Mouse (Mus musculus) gastrocnemius, adult 2 months (tissue): ENCODE data around the gene Hist2h4. TPM values are rescaled to one million over a fixed set of nuclear protein-coding genes. Genes with fewer than 3 reads are reported as not detected.
A peak's percentile ranks its signal among the peaks of the same experiment; 100 is the strongest.
"Not testable (repeated sequence)": the region's sequence is repeated elsewhere in the genome, so short reads cannot be mapped to it uniquely, and the experiment has no call there.

Experiments
- DNase-seq: peaks from one replicate; pipeline ENCODE4 v3.0.0; 2022
- H3K27ac ChIP-seq: fragments of 200-600 bp; 2 replicates; pipeline ENCODE4 v1.8.1; 2022; ENCODE audit warnings: mild to moderate bottlenecking
- H3K4me3 ChIP-seq: fragments of 200-600 bp; 2 replicates; pipeline ENCODE4 v1.8.1; 2022; ENCODE audit warnings: mild to moderate bottlenecking, moderate library complexity
- CTCF ChIP-seq: fragments of 200-600 bp; IDR thresholded peaks from 2 replicates; pipeline ENCODE4 v1.8.1; 2022; ENCODE audit warnings: antibody characterized with exemption, mild to moderate bottlenecking, moderate library complexity
- intact Hi-C: fragments of 180-260 bp; cut with DNase I; formaldehyde crosslinking; loops from one replicate; pipeline ENCODE4 v1.15.1; 2025
- long read RNA-seq, 2 experiments: library from polyadenylated mRNA; stranded (forward); transcript quantifications; one replicate each; pipeline ENCODE4 v2.0.0; 2021
- total RNA-seq, 2 experiments: library from RNA; stranded (reverse); gene quantifications; 2 replicates each; pipeline ENCODE4 v1.2.3; 2021

The Hist2h4 gene
- total RNA-seq = 1 to 10 TPM; 5.7 to 6.6 TPM
- long read RNA-seq, experiment 1, partial matches to known transcripts = 0 of 1 reads
- long read RNA-seq, experiment 1, other reads (novel, unspliced or antisense) = 1 of 1 reads
- long read RNA-seq, experiment 2 = 0 reads

DNA sequence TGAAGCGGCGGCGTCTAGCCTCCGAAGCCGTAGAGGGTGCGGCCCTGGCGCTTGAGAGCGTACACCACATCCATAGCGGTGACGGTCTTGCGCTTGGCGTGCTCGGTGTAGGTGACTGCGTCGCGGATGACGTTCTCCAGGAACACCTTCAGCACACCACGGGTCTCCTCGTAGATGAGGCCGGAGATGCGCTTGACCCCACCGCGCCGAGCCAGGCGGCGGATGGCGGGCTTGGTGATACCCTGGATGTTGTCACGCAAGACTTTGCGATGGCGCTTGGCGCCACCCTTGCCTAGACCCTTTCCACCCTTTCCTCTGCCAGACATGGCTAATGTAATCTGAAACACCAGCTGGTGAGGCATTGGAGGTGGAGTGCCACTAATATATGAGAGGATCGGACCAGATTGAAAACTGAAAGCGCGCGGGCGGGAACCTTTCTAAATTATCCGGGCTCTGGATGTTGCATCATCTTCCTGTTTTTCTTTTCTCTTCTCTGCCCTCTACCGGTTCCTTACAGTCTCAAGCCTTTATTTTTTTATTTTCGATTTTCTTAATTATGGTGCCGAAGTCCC, at the start of gene Hist2h4:
Gene Hist2h4, minus strand, starts transcription at position 333 of the 572 bp plus-strand sequence.
- intact Hi-C loops = loop anchor here (2.0 to 10.0 kb wide), 2 partner anchors 42 to 242 kb away; partner anchors contain the start of genes Hist2h2ac and Hist2h2be
- Histone ChIP-seq H3K27ac (peak within 1 kb of the TSS; percentile 97), H3K4me3 (peak within 1 kb of the TSS; percentile 97)
- DNase-seq = peak; percentile 93
- TF ChIP-seq CTCF = peak; percentile 76

DNA sequence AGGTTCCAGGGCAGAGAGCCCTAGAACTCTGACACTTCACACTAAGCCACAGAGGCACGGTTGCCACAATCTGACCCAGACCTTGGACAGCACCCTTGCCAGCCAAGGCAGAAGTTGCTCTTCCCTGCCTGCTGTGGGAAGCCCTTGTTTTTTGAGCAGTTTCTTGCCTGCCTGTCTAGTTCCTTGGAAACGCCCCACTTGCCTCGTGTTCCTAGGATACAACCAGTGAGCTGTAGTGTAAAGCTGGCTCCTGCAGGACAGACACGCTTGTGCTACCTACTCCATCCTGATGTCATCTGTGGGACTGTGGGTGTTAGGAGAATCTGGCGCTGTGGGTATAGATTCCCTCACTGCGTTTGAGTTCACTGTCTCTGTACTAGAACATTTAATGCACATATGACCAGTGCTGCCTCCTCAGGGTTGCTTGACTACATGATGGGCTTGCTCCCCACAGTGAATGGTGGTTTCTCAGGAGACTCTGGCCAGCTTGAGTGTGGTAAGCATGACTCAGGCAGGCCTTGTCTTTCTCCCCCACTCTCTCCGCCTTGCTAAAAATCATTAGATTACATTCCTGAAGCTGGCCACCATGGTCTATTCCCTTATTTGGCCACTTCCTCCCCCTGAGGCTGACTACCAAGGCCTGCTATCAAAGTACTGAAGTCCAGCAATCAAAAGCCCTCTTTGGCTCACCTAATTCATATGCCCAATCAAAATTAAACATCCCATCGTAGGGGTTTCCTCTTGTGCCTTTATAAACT, 49.4 kb upstream of the Hist2h4 start:
- no peak for TF ChIP-seq CTCF
- intact Hi-C loops = no loop called here

DNA sequence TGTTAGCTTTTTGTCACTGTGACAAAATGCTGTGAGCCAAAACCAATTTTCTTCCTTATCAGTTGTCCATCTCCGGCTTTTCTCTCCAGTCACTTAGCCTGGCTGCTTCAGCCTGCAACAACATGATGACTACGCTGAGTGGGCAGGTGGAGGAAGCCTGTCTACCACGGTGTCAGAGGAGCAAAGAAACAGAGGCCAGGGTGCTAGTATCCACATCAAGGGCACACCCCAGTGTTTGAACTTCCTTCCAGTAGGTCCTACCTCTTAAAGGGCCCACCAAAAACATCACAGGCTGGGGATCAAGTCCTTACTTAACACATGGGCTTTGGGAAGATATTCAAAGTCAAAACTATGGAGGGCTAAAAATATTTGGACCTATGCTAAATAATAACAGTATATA, 46.3 kb upstream of the Hist2h4 start:
- Histone ChIP-seq H3K4me3 (no peak overlapping the region), H3K27ac (no peak overlapping the region)
- no peak for DNase-seq
- no peak for TF ChIP-seq CTCF
- intact Hi-C loops = no loop called here

More for the DNA sequence above, 49.4 kb upstream of the Hist2h4 start:
- no peak overlapping the region for H3K27ac ChIP-seq
- H3K4me3 ChIP-seq = no peak overlapping the region
- no peak for DNase-seq

DNA sequence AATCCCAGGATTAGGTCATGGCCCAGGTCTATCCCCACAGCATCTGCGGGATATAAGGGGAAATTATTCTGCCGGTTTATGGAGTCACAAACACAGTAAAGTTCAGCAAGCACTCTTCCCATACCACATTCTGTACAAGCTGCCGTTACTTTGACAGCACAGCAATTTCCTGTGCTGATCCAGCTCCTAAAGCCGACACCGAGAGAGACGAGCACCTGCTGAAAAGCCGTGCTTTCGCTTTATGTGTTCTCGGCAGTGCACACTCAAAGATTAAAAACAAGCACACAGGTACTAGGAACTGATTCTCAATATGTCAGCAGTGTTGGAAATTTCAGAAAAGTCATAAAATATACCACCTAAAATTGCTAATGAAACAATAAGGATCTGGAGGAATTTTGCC, 43.4 kb upstream of the Hist2h4 start:
- Histone ChIP-seq H3K27ac (no peak overlapping the region), H3K4me3 (no peak overlapping the region)
- intact Hi-C loops = no loop called here
- no peak for DNase-seq
- no peak for TF ChIP-seq CTCF

DNA sequence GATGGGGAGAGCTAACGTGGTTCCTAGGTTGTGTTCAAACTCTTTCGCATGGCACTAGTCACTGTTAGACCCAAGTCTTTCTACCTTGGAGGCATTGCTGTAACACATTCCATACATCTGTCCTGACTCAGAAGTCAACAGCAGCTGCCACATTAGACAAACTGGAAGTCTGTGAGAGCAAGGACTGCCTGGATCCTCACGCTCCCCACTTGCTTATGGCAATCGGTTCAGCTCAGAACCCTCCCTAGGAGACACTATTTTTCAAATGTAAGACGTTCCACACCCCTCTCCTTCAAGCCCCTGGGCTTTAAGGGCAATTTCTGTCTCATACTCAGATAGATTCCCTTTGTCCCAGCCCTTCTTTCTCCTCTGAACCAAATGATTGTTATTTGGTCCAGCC, 39.0 kb upstream of the Hist2h4 start:
- Histone ChIP-seq H3K4me3 (no peak overlapping the region), H3K27ac (no peak overlapping the region)
- TF ChIP-seq CTCF = no peak
- intact Hi-C loops = no loop called here
- DNase-seq = no peak

DNA sequence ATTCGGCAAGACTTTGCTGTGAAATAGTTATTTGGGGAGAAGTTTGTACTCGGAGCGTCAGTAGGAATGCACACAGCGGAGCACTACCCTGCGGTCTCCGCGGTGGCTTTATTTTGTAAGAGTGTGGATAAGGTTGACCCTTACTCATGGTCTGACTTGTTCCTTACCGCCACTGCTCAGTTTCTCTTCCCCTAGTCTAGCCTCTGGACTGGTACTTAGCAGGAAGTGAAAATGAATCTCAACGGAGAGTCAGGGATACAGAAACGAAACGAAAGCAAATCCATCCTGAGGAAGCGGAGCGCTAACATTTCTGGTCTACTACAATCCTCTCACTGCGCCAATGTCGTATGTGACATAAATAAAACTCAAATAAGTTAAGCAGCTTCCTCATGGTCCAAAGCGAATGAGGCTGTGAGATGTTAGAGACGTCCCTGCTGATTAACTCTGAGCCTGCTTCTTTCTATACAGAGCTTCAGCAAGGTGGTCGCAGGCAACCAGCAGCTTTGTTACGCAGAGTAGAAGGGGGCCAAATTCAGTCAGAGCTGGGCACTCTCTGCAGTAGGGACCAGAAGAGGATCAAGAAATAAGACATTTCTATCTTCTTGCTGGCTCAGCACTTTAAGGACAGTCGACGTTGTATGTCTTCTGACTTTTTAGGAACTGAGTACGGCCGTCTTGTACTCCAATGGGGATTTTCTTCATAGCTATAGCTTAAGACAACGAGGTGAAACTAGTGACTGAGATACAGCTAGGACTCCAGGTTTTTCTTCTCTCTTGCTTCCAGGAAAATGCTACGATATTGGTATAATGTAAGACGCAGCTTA, 37.8 kb upstream of the Hist2h4 start:
- no peak for TF ChIP-seq CTCF
- intact Hi-C loops = no loop called here
- DNase-seq = no peak
- peak overlapping the region; percentile 68 for H3K4me3 ChIP-seq
- peak overlapping the region; percentile 40; the same call in 1 of the 2 replicates for H3K27ac ChIP-seq

DNA sequence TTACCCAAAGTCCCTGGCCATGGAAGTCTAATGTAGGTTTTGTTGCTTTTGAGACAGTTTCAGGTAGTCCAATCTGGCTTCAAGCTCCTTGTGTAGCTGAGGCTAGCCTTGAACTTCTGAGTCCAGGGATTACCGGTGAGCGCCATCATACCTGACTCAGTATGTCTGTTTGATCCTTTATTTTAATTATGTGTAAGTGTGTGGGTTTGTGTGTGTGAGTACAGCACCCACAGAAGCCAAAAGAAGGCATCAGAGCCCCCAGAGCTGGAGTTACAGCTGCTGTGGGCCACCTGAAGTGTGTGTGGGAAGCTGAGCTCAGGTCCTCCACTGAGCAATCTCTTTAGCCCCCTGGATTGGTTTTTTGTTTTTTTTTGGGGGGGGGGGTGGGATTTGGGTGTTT, 36.5 kb upstream of the Hist2h4 start:
- Histone ChIP-seq H3K4me3 (no peak overlapping the region), H3K27ac (no peak overlapping the region)
- DNase-seq = no peak
- intact Hi-C loops = no loop called here
- TF ChIP-seq CTCF = no peak

DNA sequence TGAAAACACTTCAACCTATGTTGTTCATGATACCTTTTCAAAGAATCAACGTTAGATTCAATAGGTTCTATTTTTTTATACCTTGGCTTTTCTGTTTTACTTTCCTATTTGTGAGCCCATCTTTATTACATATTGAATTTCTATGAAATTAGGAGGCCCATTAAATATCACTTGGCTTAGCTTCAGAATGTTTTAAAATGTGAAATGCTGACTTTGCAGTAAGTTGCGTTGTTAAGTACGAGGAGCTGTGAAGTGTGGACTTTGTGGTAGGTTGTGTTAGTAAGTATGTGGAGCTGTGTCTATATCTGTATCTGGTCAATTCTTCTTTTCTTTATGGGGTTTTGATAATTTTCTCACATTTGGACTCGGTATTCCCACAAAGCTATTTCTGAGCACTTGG, 35.2 kb upstream of the Hist2h4 start:
- intact Hi-C loops = no loop called here
- no peak for DNase-seq
- TF ChIP-seq CTCF = no peak
- no peak overlapping the region for H3K27ac ChIP-seq
- H3K4me3 ChIP-seq = no peak overlapping the region

DNA sequence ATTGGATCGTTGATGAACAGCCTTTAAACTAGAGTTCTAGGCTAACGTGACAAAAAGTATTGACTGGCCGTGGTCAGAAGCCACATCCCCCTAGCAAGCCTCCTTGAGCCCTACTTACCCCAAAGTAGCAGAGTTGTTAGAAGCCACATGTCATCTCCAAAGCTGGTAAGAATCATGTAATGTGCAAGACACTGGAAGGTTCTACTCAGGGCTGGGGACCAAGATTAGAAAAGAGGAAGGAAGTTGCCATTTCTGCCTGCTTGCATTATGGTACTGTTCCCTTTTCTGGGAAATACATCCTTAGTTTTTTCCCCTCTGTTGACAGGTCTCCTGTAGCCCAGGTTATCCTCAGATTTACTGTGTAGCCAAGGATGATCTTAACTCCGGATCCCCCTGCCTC, 30.7 kb upstream of the Hist2h4 start, which contains the start of gene Fcgr1:
Gene Fcgr1, minus strand, starts transcription at position 183 of the 400 bp plus-strand sequence.
- Histone ChIP-seq H3K27ac (no peak within 1 kb of the TSS), H3K4me3 (peak within 1 kb of the TSS; percentile 5)
- no peak for TF ChIP-seq CTCF
- no peak for DNase-seq
- intact Hi-C loops = no loop called here

DNA sequence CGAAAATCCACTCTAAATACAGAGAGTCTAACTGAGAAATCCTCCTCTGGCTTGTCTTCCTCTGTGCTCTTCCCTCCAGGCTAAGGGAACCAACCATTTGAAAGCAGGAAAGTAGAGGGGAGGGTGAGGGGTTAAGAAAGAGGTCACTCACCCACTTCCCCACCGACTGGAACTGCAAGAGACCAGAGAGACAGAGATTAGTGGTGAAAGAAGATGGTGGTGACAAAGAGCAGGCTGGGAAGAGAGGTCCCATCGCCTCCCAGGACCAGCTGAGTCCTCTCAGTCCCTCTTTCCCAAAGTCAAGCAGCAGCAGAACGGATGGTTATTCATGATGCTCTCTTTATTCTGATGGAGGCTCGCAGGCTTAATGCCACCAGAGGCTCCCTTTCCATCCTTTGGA, 30.3 kb upstream of the Hist2h4 start:
- DNase-seq = no peak
- H3K27ac ChIP-seq = no peak overlapping the region
- intact Hi-C loops = no loop called here
- peak overlapping the region; percentile 5 for H3K4me3 ChIP-seq
- TF ChIP-seq CTCF = no peak

DNA sequence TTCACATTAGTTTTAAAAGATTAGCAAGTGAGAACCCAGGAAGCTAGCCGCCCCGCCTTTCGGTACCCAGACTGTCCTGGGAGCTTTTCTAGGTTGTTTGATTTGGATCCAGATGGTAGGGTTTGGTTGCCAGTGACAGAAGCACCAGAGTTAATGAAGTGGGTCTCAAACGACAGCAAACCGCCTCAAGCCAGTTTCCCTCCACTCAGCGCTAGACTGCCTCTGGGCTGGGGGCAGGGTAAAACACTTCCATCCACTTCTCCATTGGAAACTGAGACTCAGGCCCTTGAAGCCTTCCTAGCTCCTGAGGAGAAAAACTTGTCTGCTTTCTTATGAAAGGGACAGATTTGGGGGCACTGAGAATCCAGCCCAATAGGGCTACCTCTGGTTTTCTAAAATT, 29.5 kb upstream of the Hist2h4 start:
- intact Hi-C loops = no loop called here
- H3K27ac ChIP-seq = no peak overlapping the region
- H3K4me3 ChIP-seq = no peak overlapping the region
- TF ChIP-seq CTCF = no peak
- no peak for DNase-seq

DNA sequence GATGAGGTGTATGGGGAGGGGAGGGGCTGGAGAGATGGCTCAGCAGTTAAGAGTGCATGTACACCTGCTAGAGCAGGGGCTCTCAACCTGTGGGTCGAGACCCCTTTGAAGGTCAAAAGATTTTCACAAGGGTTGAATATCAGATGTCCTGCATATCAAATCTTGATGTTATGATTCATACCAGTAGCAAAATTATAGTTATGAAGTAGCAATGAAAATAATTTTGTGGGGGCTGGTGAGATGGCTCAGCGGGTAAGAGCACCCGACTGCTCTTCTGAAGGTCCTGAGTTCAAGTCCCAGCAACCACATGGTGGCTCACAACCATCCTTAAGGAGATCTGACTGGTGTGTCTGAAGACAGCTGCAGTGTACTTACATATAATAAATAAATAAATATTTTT, 27.6 kb upstream of the Hist2h4 start:
- DNase-seq, intact Hi-C loops, H3K27ac ChIP-seq, H3K4me3 ChIP-seq: not testable (repeated sequence)

DNA sequence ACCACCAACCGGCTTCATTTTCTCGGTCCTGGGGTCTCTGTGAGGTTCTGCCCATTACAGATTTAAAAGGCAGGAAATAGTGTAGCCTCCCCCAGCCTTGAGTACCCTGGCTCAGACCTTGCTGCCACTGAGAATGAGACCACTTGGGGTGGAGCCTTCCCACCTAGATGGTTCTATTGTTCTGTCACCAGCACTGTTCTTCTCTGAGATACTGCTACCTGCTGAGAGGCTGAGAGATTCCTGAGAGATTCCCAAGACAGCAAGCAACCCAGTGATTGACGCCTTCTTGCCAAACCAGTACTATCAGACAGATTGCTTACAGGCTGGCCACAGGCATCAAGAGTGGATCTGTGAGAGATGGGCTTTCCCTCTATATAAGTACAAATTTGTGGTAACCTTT, 26.1 kb upstream of the Hist2h4 start:
- no peak for DNase-seq
- TF ChIP-seq CTCF = no peak
- intact Hi-C loops = no loop called here
- H3K4me3 ChIP-seq = no peak overlapping the region
- H3K27ac ChIP-seq = no peak overlapping the region
